Mouse (Mus musculus) kidney, postnatal 0 days (tissue): ENCODE results near the gene Pcgf3. TPM values are rescaled to one million over a fixed set of nuclear protein-coding genes. Genes with fewer than 3 reads are reported as not detected.

Experiments
- ATAC-seq: fragments of 200-750 bp; cut with Nextera tagmentation; replicated peaks from 2 replicates; pipeline ENCODE4 v1.8.0; 2017; ENCODE audit warnings: low read depth, moderate number of reproducible peaks, moderate TSS enrichment, moderate library complexity; ENCODE audit not compliant: low FRiP score
- DNase-seq: peaks from one replicate; pipeline ENCODE4 v3.0.0-alpha.2; 2016; ENCODE audit warnings: low spot score
- H3K27ac ChIP-seq: fragments of 300-500 bp; sonication (generic); 2 replicates; pipeline ENCODE4 v1.5.1; 2014; ENCODE audit warnings: mild to moderate bottlenecking
- H3K27me3 ChIP-seq: fragments of 300-500 bp; sonication (generic); 2 replicates; pipeline ENCODE4 v1.6.1; 2014; ENCODE audit warnings: low read length, mixed read lengths; ENCODE audit not compliant: insufficient read depth
- H3K36me3 ChIP-seq: fragments of 300-500 bp; sonication (generic); 2 replicates; pipeline ENCODE4 v1.6.1; 2014; ENCODE audit warnings: low read length, mixed read lengths; ENCODE audit not compliant: insufficient read depth
- H3K4me1 ChIP-seq: fragments of 300-500 bp; sonication (generic); replicated peaks from 2 replicates; pipeline ENCODE4 v1.6.1; 2014; ENCODE audit warnings: antibody characterized with exemption, low read length, mixed read lengths; ENCODE audit not compliant: insufficient read depth
- H3K4me2 ChIP-seq: fragments of 300-500 bp; sonication (generic); 2 replicates; pipeline ENCODE4 v1.6.1; 2014; ENCODE audit warnings: mild to moderate bottlenecking, low read length, moderate library complexity, mixed read lengths
- H3K4me3 ChIP-seq: fragments of 300-500 bp; sonication (generic); replicated peaks from 2 replicates; pipeline ENCODE4 v1.5.1; 2014; ENCODE audit warnings: low read depth, low read length
- H3K9ac ChIP-seq: fragments of 300-500 bp; sonication (generic); 2 replicates; pipeline ENCODE4 v1.6.1; 2014; ENCODE audit warnings: low read depth, low read length
- H3K9me3 ChIP-seq: fragments of 300-500 bp; sonication (generic); replicated peaks from 2 replicates; pipeline ENCODE4 v1.6.1; 2016; ENCODE audit warnings: low read length, inconsistent platforms, mixed read lengths
- CTCF ChIP-seq: IDR thresholded peaks from 2 replicates; pipeline ENCODE4 v1.5.1; 2016; ENCODE audit warnings: antibody characterized with exemption, low read depth, mild to moderate bottlenecking, moderate library complexity
- WGBS: fragments of 180-500 bp; shearing (Covaris S2); extraction: QIAGEN DNeasy Blood & Tissue Kit; methylation state at CpG from one replicate; pipeline ENCODE4 v1.1.7; 2014; 5-methylcytosine and 5-hydroxymethylcytosine counted together
- polyA plus RNA-seq: library from polyadenylated mRNA; unstranded; fragments of >200 nt; fragmentation: Nextera tagmentation; extraction: Ambion mirVana; gene quantifications from 2 replicates; pipeline ENCODE4 v1.2.1, GENCODE M21; 2015

The Pcgf3 gene
- polyA plus RNA-seq, 1 experiment from 2014 or later: 12.5 TPM

DNA sequence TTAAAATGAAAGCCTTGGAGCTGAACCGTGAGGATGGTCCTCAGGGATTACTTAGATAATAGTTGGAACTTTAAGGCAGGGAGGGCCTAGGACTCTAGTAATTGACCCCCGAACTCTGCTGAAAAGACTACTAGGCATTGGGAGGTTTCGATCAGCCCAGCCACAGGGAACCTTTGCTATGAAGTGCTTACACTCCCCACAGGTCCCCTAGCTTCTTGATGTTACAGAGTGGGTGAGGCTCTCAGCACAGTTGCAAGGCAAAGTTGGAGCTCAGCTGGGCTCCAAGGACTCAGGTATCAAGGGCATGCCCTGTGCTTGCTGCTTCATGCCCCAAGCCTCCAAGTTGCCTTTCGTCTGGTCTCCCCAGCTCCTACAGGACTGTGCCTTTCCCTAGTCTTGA lies 1.4 kb downstream of the Pcgf3 start:
- H3K9ac ChIP-seq: peak overlapping the region; percentile 99
- no peak for DNase-seq
- H3K9me3 ChIP-seq: no peaks in the 10 kb centered on the region
- H3K4me2 ChIP-seq: peak overlapping the region; percentile 96
- peak overlapping the region; percentile 97 for H3K4me3 ChIP-seq
- WGBS: 32% methylated on average over 4 of the region's 4 CpGs
- no peaks in the 10 kb centered on the region for H3K36me3 ChIP-seq
- no peak for TF ChIP-seq CTCF
- no peaks in the 10 kb centered on the region for H3K27me3 ChIP-seq
- ATAC-seq: no peak
- H3K4me1 ChIP-seq: peaks cover 24% of the 10 kb centered on the region
- H3K27ac ChIP-seq: peak overlapping the region; percentile 92; the same call in 1 of the 2 replicates

DNA sequence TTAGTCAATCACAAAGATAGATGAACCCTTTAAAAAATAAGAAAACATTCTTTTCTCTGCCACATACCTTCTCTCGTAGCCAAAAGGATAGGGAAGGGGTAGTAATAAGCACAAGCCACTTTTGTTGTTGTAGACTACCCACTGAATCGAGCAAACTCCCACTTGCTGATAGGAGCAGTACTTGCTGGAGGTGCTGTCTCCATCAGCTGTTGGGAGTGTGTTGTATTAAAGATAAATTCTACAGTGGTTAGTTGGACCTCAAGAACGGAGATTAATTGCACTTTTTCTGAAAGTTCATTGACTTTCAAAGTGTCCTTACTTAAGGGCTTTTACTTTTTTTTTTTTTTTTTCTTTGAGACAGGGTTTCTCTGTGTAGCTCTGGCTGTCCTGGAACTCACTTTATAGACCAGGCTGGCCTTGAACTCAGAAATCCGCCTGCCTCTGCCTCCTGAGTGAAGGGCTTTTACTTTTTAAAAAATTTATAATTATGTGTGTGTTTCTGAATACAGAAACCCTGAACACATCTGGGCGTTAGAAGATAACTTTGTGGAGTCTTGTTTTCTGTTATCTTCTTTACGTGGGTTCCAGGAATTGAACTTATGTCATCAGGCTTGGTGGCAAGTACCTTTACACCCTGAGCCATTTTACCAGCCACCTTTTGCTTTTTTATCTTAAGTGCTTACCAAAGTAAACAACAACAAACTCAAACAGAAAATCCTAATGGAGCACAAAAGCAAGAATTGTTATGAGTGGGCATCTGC lies 4.3 kb downstream of the Pcgf3 start:
- no peak for TF ChIP-seq CTCF
- Histone ChIP-seq H3K4me3 (no peak overlapping the region), H3K4me1 (peaks cover 24% of the 10 kb centered on the region), H3K36me3 (no peaks in the 10 kb centered on the region), H3K9me3 (no peaks in the 10 kb centered on the region), H3K27me3 (no peaks in the 10 kb centered on the region), H3K9ac (no peak overlapping the region), H3K4me2 (no peak overlapping the region), H3K27ac (no peak overlapping the region)
- DNase-seq (no peak), ATAC-seq (no peak)
- WGBS: 76% methylated on average over 6 of the region's 6 CpGs

DNA sequence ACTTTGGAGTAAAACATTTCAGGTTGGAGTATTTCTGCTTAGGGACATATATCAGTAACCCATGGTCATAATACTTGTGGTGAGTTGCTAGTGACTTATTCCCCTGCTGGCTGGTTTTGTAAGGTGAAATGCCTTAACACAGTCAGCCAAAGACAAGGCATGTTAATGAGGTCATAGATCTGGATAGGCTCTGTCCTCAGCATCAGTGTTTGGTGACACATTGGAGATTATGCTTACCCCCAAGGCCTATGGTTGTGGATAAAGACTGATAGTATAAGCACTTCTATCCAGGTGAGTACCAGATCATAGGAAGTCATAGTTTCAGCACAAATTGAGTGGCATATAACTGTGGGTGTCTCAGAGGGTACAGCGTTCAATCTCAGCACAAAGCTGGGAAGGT lies 5.6 kb downstream of the Pcgf3 start:
- H3K9me3 ChIP-seq: no peaks in the 10 kb centered on the region
- no peaks in the 10 kb centered on the region for H3K36me3 ChIP-seq
- no peak overlapping the region for H3K9ac ChIP-seq
- peaks cover 20% of the 10 kb centered on the region for H3K4me1 ChIP-seq
- no peak overlapping the region for H3K4me2 ChIP-seq
- H3K27me3 ChIP-seq: no peaks in the 10 kb centered on the region
- WGBS: 92% methylated on average over 1 of the region's 1 CpGs
- DNase-seq (no peak), ATAC-seq (no peak)
- TF ChIP-seq CTCF: no peak
- no peak overlapping the region for H3K27ac ChIP-seq
- no peak overlapping the region for H3K4me3 ChIP-seq

DNA sequence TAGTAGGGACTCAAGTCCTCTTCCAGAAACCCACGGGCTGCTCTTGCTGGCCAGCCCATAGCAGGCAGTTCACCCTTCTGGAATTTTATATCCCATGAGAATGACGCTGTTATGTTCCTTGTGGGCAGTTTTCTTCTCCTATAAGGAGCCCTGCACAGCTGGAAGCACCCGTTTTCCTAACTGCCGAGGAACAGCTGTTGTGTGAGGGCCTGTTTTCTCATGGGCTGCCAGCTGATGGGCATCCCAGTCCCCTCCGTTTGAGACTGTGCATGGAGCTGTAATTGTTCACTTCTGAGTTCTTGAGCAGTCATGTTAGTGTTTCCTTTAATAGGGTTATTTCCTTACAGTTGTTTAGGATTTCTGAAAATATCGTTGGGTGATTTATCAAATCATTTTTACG lies 8.6 kb downstream of the Pcgf3 start:
- H3K4me3 ChIP-seq: no peak overlapping the region
- H3K4me1 ChIP-seq: no peaks in the 10 kb centered on the region; the same call in 1 of the 2 replicates
- WGBS: 70% methylated on average over 7 of the region's 7 CpGs
- no peak for TF ChIP-seq CTCF
- no peak for DNase-seq
- H3K4me2 ChIP-seq: no peak overlapping the region
- peaks cover 20% of the 10 kb centered on the region for H3K36me3 ChIP-seq
- H3K27ac ChIP-seq: no peak overlapping the region
- H3K9ac ChIP-seq: no peak overlapping the region
- no peaks in the 10 kb centered on the region for H3K27me3 ChIP-seq
- no peaks in the 10 kb centered on the region for H3K9me3 ChIP-seq
- ATAC-seq: no peak

DNA sequence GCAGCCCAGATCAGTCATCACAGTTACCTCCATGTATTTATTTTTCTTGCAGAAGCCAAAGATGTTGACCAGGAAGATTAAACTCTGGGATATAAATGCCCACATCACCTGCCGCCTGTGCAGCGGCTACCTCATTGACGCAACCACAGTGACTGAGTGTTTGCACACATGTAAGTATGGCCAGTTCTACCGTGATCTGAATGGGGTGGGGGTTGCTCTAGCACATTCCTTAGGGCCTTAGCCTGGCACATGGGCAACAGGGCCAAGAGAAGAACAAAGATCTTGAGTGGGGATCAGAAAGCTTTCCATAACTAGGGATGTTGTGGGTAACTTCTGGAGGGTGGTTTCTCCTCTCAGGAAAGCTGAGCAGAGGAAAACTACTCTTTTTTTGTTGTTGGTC lies 12.7 kb downstream of the Pcgf3 start:
- DNase-seq (no peak), ATAC-seq (no peak)
- H3K9me3 ChIP-seq: no peaks in the 10 kb centered on the region
- H3K9ac ChIP-seq: no peak overlapping the region
- no peak overlapping the region for H3K4me2 ChIP-seq
- H3K27me3 ChIP-seq: no peaks in the 10 kb centered on the region
- H3K36me3 ChIP-seq: peaks cover 53% of the 10 kb centered on the region
- no peak overlapping the region for H3K27ac ChIP-seq
- 91% methylated on average over 4 of the region's 4 CpGs for WGBS
- H3K4me3 ChIP-seq: no peak overlapping the region
- TF ChIP-seq CTCF: no peak
- no peaks in the 10 kb centered on the region for H3K4me1 ChIP-seq

DNA sequence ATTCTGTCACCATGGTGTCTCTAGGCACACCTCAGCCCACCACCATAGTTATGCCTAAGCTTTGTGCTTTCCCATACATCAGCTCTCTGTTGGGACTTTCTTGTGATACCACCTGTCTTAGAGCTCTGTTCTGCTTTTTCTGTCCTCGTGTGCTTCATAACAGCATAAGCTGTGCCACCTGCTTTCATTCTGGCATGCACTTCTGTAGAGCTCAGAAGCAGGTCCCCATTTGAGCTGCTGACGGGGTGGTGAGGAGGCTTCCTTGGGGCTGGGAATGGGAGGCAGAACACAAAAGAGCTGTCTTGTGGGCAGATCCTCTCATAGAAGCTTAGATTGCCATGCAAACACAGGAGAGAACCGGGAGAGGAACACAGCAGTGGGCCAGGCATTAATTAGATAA lies 14.9 kb downstream of the Pcgf3 start:
- Histone ChIP-seq H3K4me3 (no peak overlapping the region), H3K36me3 (peaks cover 53% of the 10 kb centered on the region), H3K27ac (no peak overlapping the region), H3K9ac (no peak overlapping the region), H3K27me3 (no peaks in the 10 kb centered on the region), H3K4me1 (no peaks in the 10 kb centered on the region), H3K9me3 (no peaks in the 10 kb centered on the region), H3K4me2 (no peak overlapping the region)
- ATAC-seq (no peak), DNase-seq (no peak)
- no peak for TF ChIP-seq CTCF
- 90% methylated on average over 3 of the region's 3 CpGs for WGBS

DNA sequence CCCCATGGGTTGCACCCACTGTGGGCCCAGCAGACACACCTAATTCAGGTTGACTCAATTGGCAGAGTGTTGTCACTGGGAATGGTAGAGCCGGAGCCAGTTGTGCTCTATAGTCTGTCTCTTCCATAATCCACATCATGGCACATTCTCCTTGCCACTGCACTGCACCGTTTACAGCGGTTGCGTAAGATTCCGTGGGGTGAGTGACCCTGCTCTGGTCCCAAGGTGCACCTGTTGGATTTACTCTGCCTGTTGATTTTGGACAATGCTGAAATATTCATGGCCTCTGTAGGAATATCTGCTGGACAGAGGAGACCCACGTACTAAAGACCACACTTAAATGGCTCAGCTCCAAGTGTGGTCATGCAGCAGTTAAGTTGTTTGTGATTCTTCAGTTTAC lies 22.0 kb downstream of the Pcgf3 start:
- no peak overlapping the region for H3K9ac ChIP-seq
- DNase-seq (no peak), ATAC-seq (no peak)
- H3K4me2 ChIP-seq: no peak overlapping the region
- WGBS: 91% methylated on average over 6 of the region's 6 CpGs
- H3K4me1 ChIP-seq: no peaks in the 10 kb centered on the region
- TF ChIP-seq CTCF: no peak
- H3K4me3 ChIP-seq: no peak overlapping the region
- H3K9me3 ChIP-seq: no peaks in the 10 kb centered on the region
- H3K36me3 ChIP-seq: peaks cover 19% of the 10 kb centered on the region
- H3K27ac ChIP-seq: no peak overlapping the region
- H3K27me3 ChIP-seq: no peaks in the 10 kb centered on the region
